Mouse (Mus musculus) adrenal gland, adult 18-20 months (tissue): ENCODE measurements at regions not wholly inside any gene's neighbourhood (a gene's known extent, or its start where the extent isn't known, plus 50 kb on each side); places are given as distances from the start of the nearest gene placed in this dataset.
A peak's percentile ranks its signal among the peaks of the same experiment; 100 is the strongest.
"Not testable (repeated sequence)": the region's sequence is repeated elsewhere in the genome, so short reads cannot be mapped to it uniquely, and the experiment has no call there.

Experiments used
- DNase-seq, 2 experiments: peaks; one replicate each; pipeline ENCODE4 v3.0.0; 2021 to 2022; ENCODE audit warnings: low spot score in 2 of 2

DNA sequence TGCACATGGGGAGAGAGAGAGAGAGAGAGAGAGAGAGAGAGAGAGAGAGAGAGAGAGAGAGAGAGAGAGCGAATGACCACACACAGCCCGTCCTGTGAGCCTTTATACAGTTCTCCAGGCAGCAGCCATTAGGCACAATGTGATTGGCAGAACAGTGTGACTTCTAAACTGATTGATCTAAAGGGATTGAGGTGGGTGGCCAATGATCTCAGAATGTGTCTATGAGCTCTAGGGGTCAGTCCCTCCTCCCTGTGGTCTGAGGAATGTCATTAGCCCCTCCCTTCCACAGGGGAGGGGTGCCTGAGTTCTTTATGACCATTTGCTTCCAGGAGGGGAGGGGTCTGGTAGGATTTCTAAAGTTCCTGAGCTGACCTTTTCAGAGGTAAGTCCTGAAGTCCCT lies 62.1 kb downstream of the Duxbl3 start:
- not testable (repeated sequence) for DNase-seq

DNA sequence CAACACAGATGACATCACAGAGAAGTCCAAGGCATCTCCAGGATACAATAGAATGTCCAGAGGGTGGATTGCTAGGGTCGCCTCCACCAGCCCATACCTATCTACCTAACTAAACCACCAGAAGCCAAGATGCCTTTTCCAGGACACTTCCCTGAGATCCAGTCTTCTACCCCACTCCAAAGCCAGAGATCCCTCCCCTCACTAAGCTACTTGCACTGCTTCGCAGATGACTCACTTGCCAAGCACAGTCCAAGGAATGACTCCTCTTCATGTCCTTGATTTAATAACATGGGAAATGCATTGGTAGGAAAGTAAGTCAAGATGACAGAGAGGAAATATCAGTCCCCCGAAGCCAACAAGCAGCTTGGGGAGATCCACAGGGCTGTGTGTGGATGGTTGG lies 63.0 kb downstream of the Duxbl3 start:
- DNase-seq, result no peak

DNA sequence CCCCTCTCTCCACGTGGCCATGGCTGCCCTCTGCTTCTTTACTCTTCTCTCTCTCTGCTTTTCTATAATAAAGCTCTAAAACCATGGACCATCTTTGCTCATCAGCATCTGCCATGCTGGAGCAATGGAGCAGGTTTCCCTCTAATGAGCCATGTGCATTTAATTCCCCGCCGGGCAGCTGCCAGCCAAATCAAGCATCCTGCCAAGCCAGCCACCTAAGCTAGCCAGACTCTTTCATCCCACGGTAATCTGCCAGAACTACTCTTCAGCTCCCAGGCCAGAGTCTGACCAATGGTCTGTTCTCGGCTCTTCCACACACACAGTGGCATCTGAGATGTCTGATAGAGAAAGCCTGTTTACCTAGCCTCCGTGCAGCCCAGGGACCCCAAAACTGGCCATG lies 70.8 kb downstream of the Duxbl3 start:
- DNase-seq, result no peak

DNA sequence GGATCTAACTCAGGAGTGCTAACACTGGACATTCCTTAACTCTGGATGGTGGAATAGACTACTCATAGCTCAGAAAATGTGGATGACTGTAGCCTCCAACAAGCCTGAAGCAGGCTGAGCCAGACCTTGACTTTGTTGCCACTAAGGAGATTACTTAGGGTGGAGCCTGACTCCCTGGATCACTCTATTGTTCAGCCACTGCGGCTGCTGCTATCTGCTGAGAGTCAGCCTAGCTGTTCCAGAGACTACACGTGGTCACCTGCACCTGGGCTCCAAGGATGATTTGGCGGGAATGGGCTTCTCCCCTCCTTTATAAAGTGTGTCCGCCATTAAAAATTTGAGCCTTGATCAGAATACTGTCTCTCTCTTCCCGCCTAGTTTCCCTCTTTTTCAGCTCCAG lies 83.3 kb downstream of the Duxbl3 start:
- DNase-seq, result no peak

DNA sequence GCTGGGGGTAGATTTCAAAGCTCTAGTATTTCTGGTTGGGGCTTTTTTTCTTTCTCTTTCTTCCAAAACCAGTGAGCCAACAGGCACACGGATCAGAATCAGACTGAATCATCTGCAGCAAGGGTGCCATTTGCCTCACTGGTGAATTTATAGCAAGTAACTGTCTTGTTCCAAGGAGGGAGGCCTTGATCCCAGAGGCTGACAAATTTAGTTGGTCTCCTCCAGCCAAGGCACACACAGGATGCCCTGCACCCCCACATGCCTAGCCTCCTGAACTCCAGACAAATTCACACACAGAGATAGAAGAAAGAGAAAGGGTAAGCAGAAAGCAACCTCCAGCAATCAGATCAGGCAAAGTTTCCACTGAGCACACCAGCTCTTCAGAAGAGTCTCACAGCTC lies 87.5 kb downstream of the Duxbl3 start:
- DNase-seq, result no peak

DNA sequence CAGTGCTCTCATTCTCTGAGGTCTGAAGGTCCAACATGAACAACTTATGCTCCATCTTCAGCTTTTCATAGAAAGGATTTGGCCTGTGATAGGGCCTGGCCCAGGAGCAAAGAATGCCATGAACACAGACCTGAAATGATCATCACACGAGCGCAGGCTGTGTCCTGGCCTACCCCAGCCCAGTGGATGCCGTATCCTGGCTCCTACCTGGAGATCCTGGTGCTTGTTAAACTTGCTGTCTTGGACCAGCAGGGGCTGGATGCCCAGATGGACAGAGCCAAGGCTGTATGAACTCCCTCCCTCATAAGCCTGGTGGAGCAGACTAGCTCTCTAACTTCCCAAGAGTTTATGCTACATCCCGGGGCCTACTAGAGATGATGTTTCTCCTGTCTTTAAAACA lies 89.5 kb downstream of the Duxbl3 start:
- no peak for DNase-seq

DNA sequence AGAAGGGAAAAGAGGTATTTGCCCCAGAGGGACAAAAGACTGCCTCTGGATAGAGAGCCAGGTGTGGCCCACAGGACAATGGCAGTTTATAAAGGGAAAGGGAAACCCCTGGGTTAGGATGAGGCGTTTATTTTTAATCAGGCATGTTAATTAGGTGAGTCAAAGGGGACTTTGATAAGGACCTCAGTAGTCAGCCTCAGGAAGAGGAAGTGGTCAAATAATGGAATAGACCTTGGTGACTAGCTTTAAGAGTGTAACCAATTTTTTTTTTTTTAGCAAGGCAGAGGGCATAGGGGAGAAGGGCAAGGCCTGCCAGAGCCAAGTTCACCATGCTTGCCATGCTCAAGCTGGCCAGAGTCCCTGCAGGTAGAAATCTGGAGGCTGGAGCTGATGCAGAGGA lies 95.2 kb downstream of the Duxbl3 start:
- no peak for DNase-seq

DNA sequence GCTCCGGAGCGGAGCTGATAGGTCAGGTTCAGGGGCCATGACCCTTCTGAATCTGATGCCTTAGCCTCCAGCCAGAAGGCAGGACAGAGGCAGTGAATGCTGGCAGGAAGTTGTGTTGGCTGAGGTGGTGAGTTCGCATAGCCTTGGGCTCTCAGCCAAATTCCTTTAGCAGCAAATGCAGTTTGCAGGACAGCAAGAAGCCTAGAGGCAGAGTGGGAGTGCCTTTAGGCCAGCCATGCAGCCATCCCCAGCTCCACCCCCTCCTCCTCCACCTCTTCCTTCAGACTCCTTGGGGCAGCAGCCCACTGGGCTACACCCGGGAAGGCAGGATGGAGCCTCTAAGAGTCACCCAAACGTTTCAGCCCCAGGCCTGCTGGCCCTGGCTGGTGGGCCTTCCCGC lies 99.5 kb downstream of the Duxbl3 start:
- peak in 1 of 2 experiments; percentile 57 for DNase-seq

DNA sequence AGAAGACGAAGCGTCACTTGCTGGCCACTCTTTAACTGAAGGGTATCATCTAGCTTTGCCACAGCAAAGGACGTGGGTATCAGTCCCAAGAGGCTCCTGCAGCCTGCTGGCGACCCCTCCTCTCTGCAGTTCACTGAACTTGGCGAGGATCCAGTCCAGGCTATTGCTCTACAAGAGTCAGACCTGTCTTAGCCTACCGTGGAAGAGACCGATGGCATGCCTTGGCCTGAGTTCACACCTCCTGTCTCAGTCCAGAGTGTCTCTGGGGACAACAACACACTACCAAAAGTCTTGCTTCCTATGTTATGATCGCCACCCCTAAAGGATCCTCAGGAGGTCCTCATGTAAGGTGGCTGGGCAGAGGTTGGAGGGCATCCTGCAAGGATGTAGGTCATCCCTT lies 100.2 kb downstream of the Duxbl3 start:
- no peak for DNase-seq

DNA sequence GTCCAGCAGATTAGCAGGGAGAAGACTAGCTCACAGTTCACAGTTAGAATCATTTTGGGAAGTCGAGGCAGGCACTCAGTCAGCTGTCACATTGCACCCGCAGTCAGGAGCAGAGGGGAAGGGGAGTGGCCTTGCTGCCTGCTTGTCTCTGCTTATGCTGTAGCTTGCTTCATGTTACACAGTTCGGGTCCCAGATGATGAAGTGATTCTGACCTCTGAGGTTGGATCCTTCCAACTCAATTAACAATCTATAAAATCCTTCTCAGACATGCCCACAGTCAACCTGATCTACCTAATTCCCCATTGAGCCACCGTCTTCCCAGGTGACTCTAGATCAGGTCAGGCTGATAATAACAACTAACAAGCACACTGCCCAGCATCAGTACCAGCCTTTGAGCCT lies 102.3 kb downstream of the Duxbl3 start:
- DNase-seq, result no peak

DNA sequence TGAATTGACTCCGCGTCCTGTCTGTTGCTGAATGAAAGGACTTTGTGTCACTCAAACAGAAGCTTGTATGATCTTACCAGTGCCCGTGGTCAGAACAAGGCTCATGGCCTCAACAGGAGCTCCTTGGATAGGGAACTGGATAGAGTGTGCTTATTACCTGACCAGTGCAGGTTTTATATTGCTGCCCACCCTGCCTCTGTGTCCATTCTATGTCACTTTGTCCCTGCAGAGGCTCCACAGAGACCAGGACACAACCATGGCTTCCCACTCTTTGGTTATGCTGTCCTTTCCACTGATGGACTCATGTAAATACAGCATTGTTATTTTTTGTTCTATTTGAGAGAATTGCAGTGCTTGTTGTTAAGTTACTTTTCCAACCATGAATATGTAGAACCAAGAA lies 103.4 kb downstream of the Duxbl3 start:
- no peak for DNase-seq
